Mouse (Mus musculus) thymus, postnatal 14 days (tissue): ENCODE data around the gene Hdac4.

ENCODE experiments used
- DNase-seq: peaks from one replicate; pipeline ENCODE4 v3.0.0; 2021

The Hdac4 gene

GRCm38 (mm10) chr1:92129751-92130150 is 65.7 kb downstream of the Hdac4 start:
- no peak for DNase-seq

- DNase-seq: peak; percentile 17
These were observed 67.7 kb downstream of the Hdac4 start for GRCm38 (mm10) chr1:92127785-92128184.

- no peak for DNase-seq
These were observed 68.1 kb downstream of the Hdac4 start for GRCm38 (mm10) chr1:92127366-92127765.

DNA sequence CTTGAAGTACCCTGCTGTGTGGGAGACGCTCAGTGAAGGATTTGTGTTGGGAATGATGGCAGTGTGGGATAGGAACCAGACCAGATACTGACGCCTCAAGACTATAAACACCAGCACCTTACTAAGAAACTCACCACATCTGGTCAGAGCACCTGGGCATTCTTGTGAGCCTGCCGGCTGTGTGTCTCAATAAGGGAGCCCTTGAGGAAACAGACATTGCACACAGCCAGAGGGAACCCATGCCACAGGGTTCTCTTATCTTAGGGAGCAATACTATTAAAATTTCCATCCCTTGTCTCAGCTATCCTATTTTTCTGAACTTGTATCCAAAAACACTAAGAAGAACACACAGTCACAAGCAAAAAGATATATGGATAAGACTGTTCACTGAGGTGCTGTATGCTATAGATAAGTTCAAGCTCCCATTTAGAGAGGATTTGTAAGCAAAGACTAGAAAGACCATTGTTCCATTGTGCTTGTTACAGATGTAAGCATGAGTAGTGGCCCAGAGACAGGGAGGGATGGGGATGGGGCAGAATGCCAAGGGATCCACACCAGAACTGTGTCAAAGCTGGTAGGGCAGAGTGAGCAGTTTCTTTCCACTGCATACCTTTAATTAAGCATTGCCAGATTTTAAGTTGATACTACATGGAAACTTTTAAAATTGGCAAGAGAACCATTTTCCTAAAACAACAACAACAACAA is 70.8 kb downstream of the Hdac4 start:
- DNase-seq: no peak

- DNase-seq: no peak
These were observed 76.2 kb downstream of the Hdac4 start for GRCm38 (mm10) chr1:92119303-92119702.

DNA sequence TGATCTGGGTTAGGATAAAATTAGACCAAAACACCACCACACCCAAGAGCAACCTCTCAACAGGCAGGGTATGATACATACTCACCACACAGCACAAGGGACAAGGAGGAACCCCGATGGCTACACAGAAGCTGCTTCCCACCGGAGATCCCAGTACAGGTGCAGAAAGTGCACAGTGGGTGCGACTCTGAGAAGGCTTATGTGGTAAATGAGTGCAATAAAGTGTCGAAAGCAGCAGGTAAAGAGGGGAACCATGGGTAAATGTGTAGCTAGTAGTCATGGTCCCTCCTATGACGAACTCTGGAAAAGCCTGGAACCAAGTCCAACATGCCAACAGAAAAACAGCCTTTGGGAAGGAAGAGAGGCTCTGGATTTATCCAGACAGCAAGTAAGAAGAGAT is 77.9 kb downstream of the Hdac4 start:
- DNase-seq: no peak

DNA sequence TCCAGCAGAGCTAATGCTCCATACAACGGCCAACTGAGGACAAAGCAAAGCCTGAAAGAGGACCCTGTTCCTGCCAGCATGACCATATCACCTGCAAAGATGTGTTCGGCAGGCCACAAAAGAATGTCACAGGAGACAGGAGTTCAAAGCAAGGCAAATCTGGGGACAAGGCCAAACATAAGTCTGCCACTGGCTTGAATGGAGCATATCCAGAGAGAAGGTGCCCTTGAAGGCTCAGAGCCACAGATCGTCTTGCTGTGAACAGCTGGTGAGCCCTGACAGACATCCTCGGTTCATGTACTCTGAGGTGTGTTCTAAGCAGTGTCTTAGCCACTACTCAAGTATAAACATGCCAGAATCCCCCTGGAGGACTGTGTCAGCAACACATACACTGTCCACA is 79.3 kb downstream of the Hdac4 start:
- no peak for DNase-seq

DNA sequence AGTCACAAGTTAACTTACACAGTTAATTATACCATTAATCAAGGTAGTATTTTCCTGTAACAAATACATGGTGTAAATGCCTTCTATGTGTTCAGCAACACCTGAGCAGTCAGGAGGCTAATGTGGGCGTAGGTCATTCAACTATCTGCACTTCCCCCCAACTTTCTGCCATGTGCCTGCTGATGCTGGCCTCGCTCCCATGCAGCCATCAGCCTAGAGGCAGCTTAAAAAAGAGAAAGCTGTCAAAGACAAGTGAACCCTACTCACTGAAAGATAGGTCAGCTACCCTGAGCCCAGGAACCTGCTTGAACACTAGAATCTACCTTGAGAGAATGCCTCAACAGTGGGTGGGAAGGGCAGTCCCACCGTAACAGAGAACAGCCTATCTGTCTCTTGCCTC is 81.4 kb downstream of the Hdac4 start:
- no peak for DNase-seq

DNA sequence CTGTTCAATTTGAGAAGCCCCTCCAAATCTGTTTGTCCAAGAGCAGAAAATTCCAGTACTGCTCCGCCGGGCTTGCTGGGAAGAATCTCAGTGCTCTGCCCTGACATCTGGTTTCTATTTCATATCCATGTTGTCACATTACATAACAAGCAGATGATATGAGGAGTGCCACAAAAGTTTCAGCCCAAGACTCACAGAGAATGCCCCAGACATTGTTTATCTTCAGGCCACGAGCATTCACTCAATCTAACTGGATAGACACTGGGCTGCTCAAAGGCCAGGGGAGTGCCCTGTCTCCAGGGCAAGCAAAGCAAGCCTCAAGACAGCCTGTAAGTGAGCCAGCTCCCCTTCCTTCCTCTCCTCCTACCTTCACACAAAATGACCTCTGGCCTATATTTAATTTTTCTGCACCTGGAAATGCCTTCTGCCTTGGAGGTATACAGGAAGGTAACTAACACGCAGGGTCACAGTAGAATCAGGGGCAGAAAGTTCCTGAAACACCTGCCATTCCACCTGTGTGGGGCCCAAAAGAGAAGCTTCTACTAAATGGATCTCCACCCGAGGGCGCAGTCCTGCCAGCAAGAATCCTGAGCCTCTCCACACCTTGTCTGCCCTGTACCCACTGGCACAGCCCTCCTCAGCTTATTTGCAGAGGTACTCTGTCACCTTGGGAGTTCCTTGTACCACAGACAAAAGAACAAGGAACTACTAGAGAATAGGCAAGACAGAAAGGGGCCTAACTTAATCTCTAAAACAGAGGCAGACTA is 82.1 kb downstream of the Hdac4 start:
- no peak for DNase-seq

DNA sequence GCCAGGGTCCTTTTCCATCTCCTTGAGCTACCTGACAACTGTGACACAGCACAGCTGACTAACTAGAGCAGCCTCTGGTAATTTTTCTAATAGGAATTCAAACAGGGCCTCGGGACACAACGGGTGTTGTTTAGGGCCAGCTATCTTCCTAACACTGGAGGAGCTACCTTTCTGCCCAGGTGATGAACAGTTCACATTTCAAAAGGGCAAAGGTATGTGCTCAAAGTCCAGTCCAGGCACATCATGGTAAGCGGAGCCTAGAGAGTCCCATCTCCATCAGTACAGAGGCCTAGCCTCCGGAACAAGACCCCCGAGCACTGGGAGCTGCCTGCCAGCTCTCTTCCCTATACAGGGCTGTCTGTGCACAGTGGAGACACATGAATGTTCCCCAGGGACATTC is 82.9 kb downstream of the Hdac4 start:
- DNase-seq: no peak

DNA sequence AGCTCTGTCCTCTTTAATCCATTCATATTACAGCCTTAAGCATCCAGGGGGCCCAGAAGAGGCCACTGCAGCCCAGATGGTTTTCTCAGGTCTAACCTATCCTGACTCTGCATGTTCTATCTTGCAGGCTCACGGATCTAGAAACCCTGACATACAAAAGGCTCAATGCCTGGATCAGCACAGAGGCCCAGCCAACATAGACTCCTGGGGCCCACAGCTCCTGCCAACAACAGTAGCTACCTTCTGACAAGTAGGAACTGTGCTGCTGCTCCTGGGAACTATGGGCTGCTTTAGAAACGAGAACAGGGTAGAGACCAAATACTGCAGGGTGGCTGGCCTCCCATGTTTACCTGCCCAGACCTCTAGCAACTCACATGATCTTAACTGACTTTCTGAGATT is 83.9 kb downstream of the Hdac4 start:
- DNase-seq: no peak

- no peak for DNase-seq
These were observed 84.5 kb downstream of the Hdac4 start for GRCm38 (mm10) chr1:92111026-92111425.

DNA sequence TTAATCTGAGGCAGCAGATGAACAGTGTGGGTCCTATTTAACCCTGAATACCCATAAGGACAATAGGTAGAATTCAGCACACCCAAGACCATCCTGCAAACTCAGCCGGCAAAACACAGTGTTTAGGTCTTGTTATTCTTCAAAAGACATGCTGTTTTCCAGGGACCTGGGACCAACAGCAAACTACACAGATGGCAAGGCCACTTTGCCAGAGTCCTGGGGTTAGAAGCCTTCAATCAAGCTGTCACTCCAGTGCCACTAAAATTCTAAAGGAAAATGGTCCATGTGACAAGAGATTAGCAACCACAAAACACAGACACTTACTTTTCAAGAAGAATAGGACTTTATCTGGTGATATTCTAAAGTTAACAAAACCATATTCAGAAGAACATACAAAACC is 86.3 kb downstream of the Hdac4 start:
- no peak for DNase-seq

DNA sequence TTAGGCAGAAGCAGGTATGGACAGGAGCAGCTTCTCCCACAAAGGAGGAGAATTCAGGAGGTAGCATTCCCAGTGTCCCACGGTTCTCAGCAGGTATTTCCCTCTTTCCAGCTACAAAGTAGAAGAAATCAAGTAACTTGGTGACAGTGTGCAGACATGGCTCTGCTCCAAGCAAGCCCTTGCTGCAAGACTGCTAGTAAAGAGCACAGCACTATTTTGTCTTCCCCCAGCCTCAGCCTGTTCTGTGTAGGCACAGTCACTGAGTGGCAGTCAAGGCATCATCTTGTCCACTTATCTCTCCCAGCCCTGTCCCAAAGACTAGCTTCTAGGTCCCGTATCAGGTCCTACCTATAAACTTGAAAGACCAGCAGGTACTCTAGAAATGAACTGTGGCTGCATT is 86.9 kb downstream of the Hdac4 start:
- DNase-seq: no peak

- DNase-seq: no peak
These were observed 87.5 kb downstream of the Hdac4 start for GRCm38 (mm10) chr1:92107996-92108395.

DNA sequence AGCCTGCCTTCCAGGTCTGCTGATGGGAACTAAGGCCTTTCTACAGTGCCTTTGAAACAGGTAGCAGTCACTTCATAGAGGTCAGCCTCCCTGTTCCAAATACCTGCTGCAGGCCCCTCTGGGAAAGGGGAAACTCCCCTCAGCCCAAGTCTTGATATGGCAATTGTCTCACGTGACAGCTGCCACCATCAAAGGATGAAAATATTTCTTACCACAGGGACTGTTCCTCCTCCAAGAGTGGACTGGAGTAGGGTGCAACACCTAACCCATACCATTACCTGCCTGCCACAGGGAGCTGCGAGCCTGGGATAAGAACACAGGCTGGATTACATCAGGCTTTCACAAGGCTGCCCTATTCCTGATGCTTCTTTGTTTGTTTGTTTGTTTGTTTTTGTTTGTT is 88.0 kb downstream of the Hdac4 start:
- DNase-seq: no peak

DNA sequence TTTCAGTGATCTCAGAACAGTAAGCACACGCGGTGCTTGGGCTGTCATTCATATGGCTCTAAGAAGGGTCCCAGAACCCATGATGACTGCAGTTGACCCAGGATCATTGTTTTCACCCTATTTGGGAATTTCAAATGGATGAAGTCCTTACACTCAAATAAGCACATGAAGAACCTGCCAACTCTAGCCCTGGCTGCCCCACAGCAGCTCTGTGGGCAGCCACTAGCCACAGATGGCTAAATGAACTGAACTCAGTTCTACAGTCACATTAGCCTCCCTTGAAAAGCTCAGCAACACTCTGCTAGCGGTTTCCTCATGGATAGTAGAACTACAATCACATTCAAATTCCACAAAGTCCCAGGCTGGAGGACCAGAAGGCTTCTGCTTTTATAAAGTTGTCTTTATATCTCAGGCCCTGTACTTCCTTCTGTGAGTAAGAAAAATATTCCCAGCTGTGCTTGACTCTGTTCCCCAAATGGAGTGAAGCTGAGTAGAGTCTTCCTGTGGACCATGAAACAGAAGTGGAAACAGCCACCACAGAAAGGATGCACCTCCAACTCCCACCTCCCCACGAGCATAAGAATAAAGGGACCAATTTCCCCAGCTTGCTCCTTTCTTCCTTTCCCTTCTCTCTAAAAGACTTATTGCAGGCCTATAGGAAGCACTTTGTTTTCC is 88.9 kb downstream of the Hdac4 start:
- DNase-seq: no peak

GRCm38 (mm10) chr1:92104718-92105117 is 90.8 kb downstream of the Hdac4 start:
- no peak for DNase-seq

DNA sequence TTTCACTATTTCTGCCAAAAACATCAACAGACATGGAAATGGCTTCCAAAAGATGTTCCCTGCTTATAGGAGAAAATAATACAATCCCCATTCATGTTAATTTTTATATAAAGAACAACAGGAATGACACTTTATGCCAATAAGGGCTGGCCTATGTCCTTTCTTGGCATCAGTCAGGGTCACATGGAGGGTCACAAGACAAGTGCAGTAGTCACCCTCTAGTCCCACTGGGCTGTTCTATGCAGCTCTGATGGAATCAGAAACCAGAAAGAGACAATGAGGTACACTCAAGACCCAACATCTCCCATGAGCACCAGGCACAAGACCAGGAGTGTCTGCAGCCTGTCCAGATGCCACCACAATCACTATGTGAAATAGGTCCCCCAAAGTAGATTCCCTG is 91.5 kb downstream of the Hdac4 start:
- no peak for DNase-seq

GRCm38 (mm10) chr1:92103377-92103776 is 92.1 kb downstream of the Hdac4 start:
- no peak for DNase-seq

DNA sequence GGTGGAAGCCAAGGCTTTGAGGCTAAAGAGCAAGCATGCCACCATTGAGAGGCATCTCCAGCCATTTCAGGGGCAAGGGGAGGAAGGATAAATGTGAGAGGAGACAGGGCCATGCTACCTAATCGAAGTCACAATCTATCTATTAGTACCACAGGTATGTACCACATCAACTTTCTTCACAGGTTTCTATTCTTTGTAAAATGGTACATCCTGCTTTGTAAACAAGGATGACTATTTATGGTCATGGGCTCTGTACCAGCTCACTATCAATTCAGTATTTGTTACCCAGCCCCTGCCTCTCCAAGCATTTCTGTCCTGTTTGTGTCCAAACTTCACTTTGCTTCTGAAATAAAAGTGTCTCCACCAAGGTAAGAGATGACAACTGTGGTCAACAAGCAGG is 92.7 kb downstream of the Hdac4 start:
- no peak for DNase-seq

GRCm38 (mm10) chr1:92100371-92100891 is 95.1 kb downstream of the Hdac4 start:
- DNase-seq: no peak

DNA sequence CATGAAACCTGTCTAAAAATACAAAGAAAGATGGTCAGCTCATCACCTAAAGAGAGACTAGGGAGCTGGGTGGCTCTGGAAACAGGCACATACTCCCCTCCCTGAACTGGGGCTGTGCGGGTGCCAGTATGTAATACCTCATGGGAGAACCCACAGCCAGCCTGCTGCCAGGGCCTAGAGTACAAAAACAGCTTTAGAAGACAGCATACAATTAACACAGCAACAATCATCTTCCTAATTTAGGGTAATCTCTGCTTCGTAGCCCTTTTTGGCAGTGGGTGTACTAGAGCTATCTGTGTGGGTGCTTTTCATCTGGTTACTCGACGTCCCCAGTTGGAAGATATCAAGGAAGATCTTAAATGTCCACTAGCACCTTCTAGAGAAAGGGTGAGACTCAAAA is 95.5 kb downstream of the Hdac4 start:
- no peak for DNase-seq

DNA sequence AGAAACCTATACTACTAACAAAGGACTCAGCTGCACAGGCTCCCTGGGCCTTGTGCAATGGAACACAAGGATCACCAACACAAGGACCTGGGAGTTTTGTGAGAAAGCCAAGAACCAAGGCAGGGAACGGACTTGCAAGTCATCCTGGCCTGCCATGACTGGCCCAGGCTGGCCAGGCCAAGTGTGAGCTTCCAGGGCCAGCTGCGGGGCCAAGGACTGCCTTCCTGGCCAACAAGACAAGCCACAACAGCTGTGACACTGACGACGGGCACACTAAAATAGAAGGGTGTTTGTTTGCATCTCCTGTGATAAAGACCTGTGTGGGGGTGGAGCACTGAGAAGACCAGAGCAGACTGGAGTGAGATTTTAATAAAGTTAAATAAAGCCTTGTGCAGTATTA is 96.0 kb downstream of the Hdac4 start:
- no peak for DNase-seq
